Mouse (Mus musculus): ENCODE data around the gene Capn8. TPM values are rescaled to one million over a fixed set of nuclear protein-coding genes. Genes with fewer than 3 reads are reported as not detected.

The Capn8 gene
- polyA plus RNA-seq, 2 experiments: 0.01 TPM; not detected in 1

GRCm38 (mm10) chr1:182518811-182519210 lies 46.0 kb upstream of the Capn8 start:
- H3K27ac ChIP-seq: no peak overlapping the region
- no peak for ATAC-seq (ENCODE audit: insufficient read depth)
- H3K4me3 ChIP-seq (ENCODE audit: insufficient read depth in 1 of 2, low read depth in 2 of 2, low read length in 2 of 2): no peak overlapping the region
- no peak for DNase-seq (ENCODE audit: low read depth in 3 of 3, low spot score in 3 of 3)
- no peaks in the 10 kb centered on the region for H3K36me3 ChIP-seq (replicated peaks; ENCODE audit: control insufficient read depth, insufficient read depth, low read depth)
- 53% methylated on average over 6 of the region's 6 CpGs for WGBS (ENCODE audit: insufficient replicate concordance)
- H3K9me3 ChIP-seq (ENCODE audit: control insufficient read depth, low read length): no peaks in the 10 kb centered on the region
- no peak for TF ChIP-seq EP300 (IDR thresholded peaks at IDR 0.05; ENCODE audit: low read depth)
- no peak for TF ChIP-seq CTCF (IDR thresholded peaks at IDR 0.05; ENCODE audit: low read depth)
- no peak overlapping the region for H3K9ac ChIP-seq (replicated peaks)
- no peak overlapping the region for H3K4me2 ChIP-seq (ENCODE audit: low read depth)
- peaks cover 15% of the 10 kb centered on the region for H3K27me3 ChIP-seq (ENCODE audit: control insufficient read depth, insufficient read depth, low read length)
- peaks cover 0 to 5% of the 10 kb centered on the region in 2 experiments; a peak in 2 of 4 replicates for H3K4me1 ChIP-seq (replicated peaks; ENCODE audit: control insufficient read depth in 2 of 2, insufficient read depth in 2 of 2, low read length in 1 of 2)

- Histone ChIP-seq H3K4me2 (ENCODE audit: low read depth) (no peak overlapping the region), H3K36me3 (replicated peaks; ENCODE audit: control insufficient read depth, insufficient read depth, low read depth) (no peaks in the 10 kb centered on the region), H3K9me3 (ENCODE audit: control insufficient read depth, low read length) (no peaks in the 10 kb centered on the region), H3K9ac (replicated peaks) (no peak overlapping the region), H3K27me3 (ENCODE audit: control insufficient read depth, insufficient read depth, low read length) (peaks cover 15% of the 10 kb centered on the region), H3K27ac (no peak overlapping the region), H3K4me3 (ENCODE audit: insufficient read depth in 1 of 2, low read depth in 2 of 2, low read length in 2 of 2) (no peak overlapping the region), H3K4me1 (replicated peaks; ENCODE audit: control insufficient read depth in 2 of 2, insufficient read depth in 2 of 2, low read length in 1 of 2) (peaks cover 0 to 5% of the 10 kb centered on the region in 2 experiments; a peak in 2 of 4 replicates)
- ATAC-seq (ENCODE audit: insufficient read depth) (no peak), DNase-seq (ENCODE audit: low read depth in 3 of 3, low spot score in 3 of 3) (no peak)
- WGBS (ENCODE audit: insufficient replicate concordance): 61% methylated on average over 5 of the region's 5 CpGs
- no peak for TF ChIP-seq EP300 (IDR thresholded peaks at IDR 0.05; ENCODE audit: low read depth)
- TF ChIP-seq CTCF (IDR thresholded peaks at IDR 0.05; ENCODE audit: low read depth): no peak
Observed at GRCm38 (mm10) chr1:182519341-182519740, 45.5 kb upstream of the Capn8 start.

- WGBS (ENCODE audit: insufficient replicate concordance): 24% methylated on average over 14 of the region's 14 CpGs
- Histone ChIP-seq H3K4me2 (ENCODE audit: low read depth) (no peak overlapping the region), H3K4me3 (ENCODE audit: insufficient read depth in 1 of 2, low read depth in 2 of 2, low read length in 2 of 2) (no peak overlapping the region), H3K4me1 (replicated peaks; ENCODE audit: control insufficient read depth in 2 of 2, insufficient read depth in 2 of 2, low read length in 1 of 2) (peaks cover 0 to 5% of the 10 kb centered on the region in 2 experiments; a peak in 2 of 4 replicates), H3K36me3 (replicated peaks; ENCODE audit: control insufficient read depth, insufficient read depth, low read depth) (no peaks in the 10 kb centered on the region), H3K9me3 (ENCODE audit: control insufficient read depth, low read length) (no peaks in the 10 kb centered on the region), H3K27me3 (ENCODE audit: control insufficient read depth, insufficient read depth, low read length) (peaks cover 15% of the 10 kb centered on the region), H3K9ac (replicated peaks) (no peak overlapping the region), H3K27ac (no peak overlapping the region)
- no peak for TF ChIP-seq EP300 (IDR thresholded peaks at IDR 0.05; ENCODE audit: low read depth)
- no peak for TF ChIP-seq CTCF (IDR thresholded peaks at IDR 0.05; ENCODE audit: low read depth)
- ATAC-seq (ENCODE audit: insufficient read depth) (no peak), DNase-seq (ENCODE audit: low read depth in 3 of 3, low spot score in 3 of 3) (no peak)
Observed at GRCm38 (mm10) chr1:182520091-182520937, 44.5 kb upstream of the Capn8 start.

- no peaks in the 10 kb centered on the region for H3K36me3 ChIP-seq (replicated peaks; ENCODE audit: control insufficient read depth, insufficient read depth, low read depth)
- H3K9me3 ChIP-seq (ENCODE audit: control insufficient read depth, low read length): no peaks in the 10 kb centered on the region
- no peak overlapping the region for H3K9ac ChIP-seq (replicated peaks)
- H3K4me1 ChIP-seq (replicated peaks; ENCODE audit: control insufficient read depth in 2 of 2, insufficient read depth in 2 of 2, low read length in 1 of 2): peaks cover 0 to 5% of the 10 kb centered on the region in 2 experiments; a peak in 2 of 4 replicates
- no peak for DNase-seq (ENCODE audit: low read depth in 3 of 3, low spot score in 3 of 3)
- 52% methylated on average over 8 of the region's 8 CpGs for WGBS (ENCODE audit: insufficient replicate concordance)
- no peak overlapping the region for H3K4me2 ChIP-seq (ENCODE audit: low read depth)
- H3K27me3 ChIP-seq (ENCODE audit: control insufficient read depth, insufficient read depth, low read length): peaks cover 15% of the 10 kb centered on the region
- no peak for TF ChIP-seq EP300 (IDR thresholded peaks at IDR 0.05; ENCODE audit: low read depth)
- TF ChIP-seq CTCF (IDR thresholded peaks at IDR 0.05; ENCODE audit: low read depth): no peak
- no peak overlapping the region for H3K4me3 ChIP-seq (ENCODE audit: insufficient read depth in 1 of 2, low read depth in 2 of 2, low read length in 2 of 2)
- ATAC-seq (ENCODE audit: insufficient read depth): no peak
- no peak overlapping the region for H3K27ac ChIP-seq
Observed at GRCm38 (mm10) chr1:182520938-182521500, 43.8 kb upstream of the Capn8 start.

- ATAC-seq (ENCODE audit: insufficient read depth) (no peak), DNase-seq (ENCODE audit: low read depth in 3 of 3, low spot score in 3 of 3) (no peak)
- no peak overlapping the region for H3K4me2 ChIP-seq (ENCODE audit: low read depth)
- no peaks in the 10 kb centered on the region for H3K9me3 ChIP-seq (ENCODE audit: control insufficient read depth, low read length)
- H3K4me3 ChIP-seq (ENCODE audit: insufficient read depth in 1 of 2, low read depth in 2 of 2, low read length in 2 of 2): no peak overlapping the region
- H3K36me3 ChIP-seq (replicated peaks; ENCODE audit: control insufficient read depth, insufficient read depth, low read depth): no peaks in the 10 kb centered on the region
- H3K9ac ChIP-seq (replicated peaks): no peak overlapping the region
- WGBS (ENCODE audit: insufficient replicate concordance): 59% methylated on average over 5 of the region's 5 CpGs
- H3K27ac ChIP-seq: no peak overlapping the region
- TF ChIP-seq CTCF (IDR thresholded peaks at IDR 0.05; ENCODE audit: low read depth): no peak
- peaks cover 0 to 7% of the 10 kb centered on the region in 2 experiments; a peak in 1 of 4 replicates for H3K4me1 ChIP-seq (replicated peaks; ENCODE audit: control insufficient read depth in 2 of 2, insufficient read depth in 2 of 2, low read length in 1 of 2)
- H3K27me3 ChIP-seq (ENCODE audit: control insufficient read depth, insufficient read depth, low read length): peaks cover 2% of the 10 kb centered on the region
Observed at GRCm38 (mm10) chr1:182522961-182523360, 41.8 kb upstream of the Capn8 start.

All from liver, embryonic 14.5 days (tissue).